Mouse (Mus musculus): Measurements from ENCODE around the gene Bcl11a.

GRCm38 (mm10) chr11:24203489-24203888, 125.6 kb downstream of the Bcl11a start:
- TF ChIP-seq CTCF (IDR thresholded peaks at IDR 0.05; ENCODE audit: low read depth, low read length), result no peak
- no peak for TF ChIP-seq TAL1 (conservative IDR thresholded peaks at IDR 0.05; ENCODE audit: low read depth, low read length)
- no peak for TF ChIP-seq POLR2AphosphoS5 (IDR thresholded peaks at IDR 0.05; ENCODE audit: insufficient replicate concordance, low read depth, low read length)

Data from G1E (cell line).